Mouse (Mus musculus) ES-E14 (cell line): Measurements from ENCODE around the gene Pllp. TPM values are rescaled to one million over a fixed set of nuclear protein-coding genes. Genes with fewer than 3 reads are reported as not detected.
A peak's percentile ranks its signal among the peaks of the same experiment; 100 is the strongest.

Source experiments
- DNase-seq: peaks from one replicate; pipeline ENCODE4 v3.0.0-alpha.2; 2013; ENCODE audit warnings: low read depth, low spot score
- H3K27ac ChIP-seq: 2 replicates; pipeline ENCODE4 v1.5.1; 2012; ENCODE audit warnings: low read depth, mild to moderate bottlenecking, low read length, moderate library complexity, mixed read lengths; ENCODE audit not compliant: poor library complexity, insufficient read depth, severe bottlenecking
- H3K36me3 ChIP-seq: 2 replicates; pipeline ENCODE4 v1.6.1; 2012; ENCODE audit warnings: mild to moderate bottlenecking, low read length, moderate library complexity, mixed read lengths; ENCODE audit not compliant: control insufficient read depth, poor library complexity, insufficient read depth, severe bottlenecking
- H3K4me1 ChIP-seq, 2 experiments: fragments of 150-350 bp in 1 of 2; sonication (generic) in 1 of 2; 2 replicates each; pipeline ENCODE4 v1.6.1; 2012; ENCODE audit warnings: low read length in 2 of 2, mild to moderate bottlenecking in 1 of 2, mixed read lengths in 1 of 2; ENCODE audit not compliant: control insufficient read depth in 2 of 2, insufficient read depth in 2 of 2, poor library complexity in 1 of 2
- H3K4me3 ChIP-seq, 2 experiments: fragments of 150-350 bp in 1 of 2; sonication (generic) in 1 of 2; 2 replicates each; pipeline ENCODE4 v1.5.1; 2012; ENCODE audit warnings: low read length in 2 of 2, low read depth in 1 of 2, mild to moderate bottlenecking in 1 of 2, mixed read lengths in 1 of 2; ENCODE audit not compliant: insufficient read depth in 1 of 2, poor library complexity in 1 of 2, severe bottlenecking in 1 of 2
- H3K9ac ChIP-seq: 2 replicates; pipeline ENCODE4 v1.6.1; 2012; ENCODE audit warnings: low read depth, mild to moderate bottlenecking, low read length, mixed read lengths; ENCODE audit not compliant: poor library complexity, insufficient read depth, severe bottlenecking
- H3K9me3 ChIP-seq: fragments of 150-350 bp; sonication (generic); 2 replicates; pipeline ENCODE4 v1.6.1; 2012; ENCODE audit warnings: low read depth, mild to moderate bottlenecking, low read length; ENCODE audit not compliant: control insufficient read depth, insufficient read depth
- CHD2 ChIP-seq: IDR thresholded peaks from 2 replicates; pipeline ENCODE4 v1.6.1; 2014; ENCODE audit warnings: mild to moderate bottlenecking, low read depth, low read length, inconsistent platforms
- HCFC1 ChIP-seq: IDR thresholded peaks from 2 replicates; pipeline ENCODE4 v1.6.1; 2012; ENCODE audit warnings: low read length, inconsistent platforms, borderline replicate concordance; ENCODE audit not compliant: insufficient read depth
- MAFK ChIP-seq: IDR thresholded peaks from 2 replicates; pipeline ENCODE4 v1.6.1; 2014; ENCODE audit warnings: mild to moderate bottlenecking, low read depth, low read length, inconsistent platforms; ENCODE audit not compliant: insufficient read depth
- ZC3H11A ChIP-seq: IDR thresholded peaks from 2 replicates; pipeline ENCODE4 v1.6.1; 2012; ENCODE audit warnings: low read depth, mild to moderate bottlenecking, inconsistent platforms, low read length, borderline replicate concordance
- ZNF384 ChIP-seq: IDR thresholded peaks from 2 replicates; pipeline ENCODE4 v1.6.1; 2012; ENCODE audit warnings: low read depth, low read length, inconsistent platforms
- in situ Hi-C, 2 experiments: fragments of 600-800 bp; cut with MboI; formaldehyde crosslinking; loops; one replicate each; pipeline ENCODE4 v1.15.1; 2025; ENCODE audit warnings: low sequenced_read_pairs in 2 of 2, inconsistent platforms in 1 of 2; ENCODE audit not compliant: unreplicated experiment in 2 of 2
- total RNA-seq: library from RNA; depleted of rRNA; stranded (reverse); fragments of 300-350 nt; gene quantifications from 2 replicates; pipeline ENCODE4 v1.2.3, GENCODE M21; 2012; rRNA removed

The Pllp gene
- total RNA-seq = 7.8 and 10.3 TPM in 2 replicates

- H3K9me3 ChIP-seq = no peaks in the 10 kb centered on the region
- DNase-seq = peak; percentile 62
- no peak within 1 kb of the TSS for H3K27ac ChIP-seq
- H3K36me3 ChIP-seq = no peaks in the 10 kb centered on the region
- peak within 1 kb of the TSS; percentile 79 to 81 for H3K4me3 ChIP-seq
- 0 out of 4 replicates have a peak, but pooled peaks cover 2 to 3% of the 10 kb centered on the region in 2 experiments for H3K4me1 ChIP-seq
- TF ChIP-seq MAFK = no peak
- 0 out of 2 replicates have a peak, but pooled peaks have one; percentile 20 for TF ChIP-seq HCFC1
- no peak for TF ChIP-seq ZC3H11A
- no peak for TF ChIP-seq ZNF384
- peak; percentile 66; the same call in 1 of the 2 replicates for TF ChIP-seq CHD2
- H3K9ac ChIP-seq = peak within 1 kb of the TSS; percentile 65
- in situ Hi-C loops = no loop called here
Observed at GRCm38 (mm10) chr8:94695994-94696384, at the start of gene Pllp. Pllp (minus strand) TSS chr8:94696278.

DNA sequence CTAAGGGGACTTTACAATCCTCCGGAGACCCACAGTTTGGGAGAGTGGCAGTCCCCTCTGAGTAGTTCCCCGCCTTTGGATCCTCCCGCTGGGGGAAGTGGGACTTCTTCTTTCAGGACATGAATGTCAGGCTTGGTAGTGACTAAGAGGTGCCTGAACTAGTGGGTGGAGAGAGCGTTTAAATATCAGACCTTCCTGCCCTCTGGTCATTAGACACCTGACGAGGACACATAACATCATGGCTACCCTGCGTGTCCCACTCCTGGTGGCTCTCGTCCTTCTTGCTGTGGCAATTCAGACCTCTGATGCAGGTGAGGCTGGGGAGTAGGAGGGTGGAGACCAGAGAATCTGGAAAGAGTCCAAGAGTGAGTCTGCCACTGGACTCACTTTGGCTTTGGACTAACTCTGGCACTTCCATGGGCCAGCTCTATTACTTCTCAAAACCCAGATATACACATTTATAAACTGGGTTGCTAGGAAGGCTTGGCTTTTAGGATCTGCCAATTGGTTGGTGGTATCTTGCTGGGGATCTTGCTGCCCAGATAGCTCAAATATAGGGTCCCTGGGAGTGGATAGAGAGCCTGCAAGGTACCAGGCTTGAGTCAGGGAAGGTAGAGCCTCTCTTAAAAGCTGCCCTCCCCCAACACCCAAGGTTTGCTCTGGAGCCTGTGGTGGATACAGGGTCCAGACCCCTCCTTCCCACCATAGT, 49.6 kb upstream of the Pllp start, which contains the start of gene Ccl22:
Gene Ccl22 (plus strand): TSS at position 115 of the 709 bp plus-strand sequence.
- TF ChIP-seq CHD2 (no peak), HCFC1 (no peak), ZC3H11A (no peak), ZNF384 (no peak), MAFK (no peak)
- Histone ChIP-seq H3K27ac (no peak within 1 kb of the TSS), H3K9ac (no peak within 1 kb of the TSS), H3K4me3 (no peak within 1 kb of the TSS), H3K9me3 (no peaks in the 10 kb centered on the region), H3K4me1 (no peaks in the 10 kb centered on the region), H3K36me3 (no peaks in the 10 kb centered on the region)
- DNase-seq = no peak
- in situ Hi-C loops = no loop called here

DNA sequence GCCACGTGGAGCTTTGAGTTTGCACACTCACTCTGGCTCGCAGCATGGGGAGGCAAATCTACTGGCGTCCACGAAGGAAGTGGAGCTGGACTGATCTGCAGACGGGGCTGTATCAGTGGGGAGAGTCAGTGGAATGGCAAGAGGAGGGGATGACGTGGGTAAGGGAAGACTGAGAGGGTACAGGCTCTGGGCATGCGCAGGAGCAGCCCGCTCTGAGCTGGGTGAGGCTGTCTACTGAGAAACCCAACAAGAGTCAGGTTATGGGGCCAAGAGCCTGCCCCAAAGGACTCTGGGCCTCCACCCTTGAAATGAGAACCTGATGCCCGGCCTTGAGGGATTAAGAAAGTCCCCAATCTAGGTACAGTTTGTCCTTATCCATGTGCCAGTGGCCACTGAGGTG, 48.9 kb upstream of the Pllp start:
- in situ Hi-C loops = no loop called here
- H3K9me3 ChIP-seq = no peaks in the 10 kb centered on the region

DNA sequence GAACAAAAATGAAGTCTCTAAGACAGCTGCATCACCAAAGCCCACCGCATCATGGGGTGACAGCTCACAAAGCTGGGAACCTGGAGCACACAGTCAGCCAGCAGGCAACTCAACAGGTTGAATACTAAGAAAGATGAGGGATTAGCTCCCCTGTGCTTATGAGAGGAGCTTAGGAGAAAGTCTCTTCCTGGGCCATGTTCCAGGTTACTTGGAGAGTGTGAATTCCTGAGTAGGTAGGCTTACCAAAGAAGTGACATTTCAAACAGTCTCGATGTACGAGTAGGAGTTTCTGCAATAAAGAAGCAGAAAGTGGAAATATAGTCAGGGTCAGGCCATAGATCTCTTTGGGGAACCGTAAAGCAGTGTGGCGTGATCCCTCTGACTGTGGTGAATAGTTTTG, 48.4 kb upstream of the Pllp start:
- Histone ChIP-seq H3K36me3 (no peaks in the 10 kb centered on the region), H3K4me1 (no peaks in the 10 kb centered on the region), H3K27ac (no peak overlapping the region), H3K4me3 (no peak overlapping the region), H3K9ac (no peak overlapping the region), H3K9me3 (no peaks in the 10 kb centered on the region)
- in situ Hi-C loops = no loop called here
- DNase-seq = no peak
- TF ChIP-seq CHD2 = no peak
- no peak for TF ChIP-seq MAFK
- no peak for TF ChIP-seq HCFC1
- TF ChIP-seq ZC3H11A = no peak
- TF ChIP-seq ZNF384 = no peak

More for the DNA sequence above, 48.9 kb upstream of the Pllp start:
- Histone ChIP-seq H3K4me1 (no peaks in the 10 kb centered on the region), H3K27ac (no peak overlapping the region), H3K36me3 (no peaks in the 10 kb centered on the region), H3K4me3 (no peak overlapping the region), H3K9ac (no peak overlapping the region)
- TF ChIP-seq ZNF384 = no peak
- TF ChIP-seq MAFK = no peak
- no peak for TF ChIP-seq ZC3H11A
- TF ChIP-seq CHD2 = no peak
- TF ChIP-seq HCFC1 = no peak
- no peak for DNase-seq
